Mouse (Mus musculus) spleen, adult 2 months (tissue): ENCODE results near the gene Zfp655. TPM values are rescaled to one million over a fixed set of nuclear protein-coding genes. Genes with fewer than 3 reads are reported as not detected.
A peak's percentile ranks its signal among the peaks of the same experiment; 100 is the strongest.

Experiments
- DNase-seq, 2 experiments: peaks; one replicate each; pipeline versions ENCODE4 v3.0.0 to v3.0.0-alpha.2; 2012 to 2021; ENCODE audit warnings: low spot score in 2 of 2, low read depth in 1 of 2
- H3K27ac ChIP-seq: fragments of 200-500 bp; 2 replicates; pipeline ENCODE4 v1.5.1; 2012; ENCODE audit warnings: low read length, inconsistent platforms; ENCODE audit not compliant: insufficient read depth
- H3K27me3 ChIP-seq: fragments of 200-500 bp; 2 replicates; pipeline ENCODE4 v1.6.1; 2012; ENCODE audit warnings: mild to moderate bottlenecking, moderate library complexity, low read length, inconsistent platforms; ENCODE audit not compliant: control insufficient read depth, insufficient read depth
- H3K36me3 ChIP-seq: fragments of 200-500 bp; 2 replicates; pipeline ENCODE4 v1.6.1; 2012; ENCODE audit warnings: mild to moderate bottlenecking, low read length, inconsistent platforms; ENCODE audit not compliant: control insufficient read depth, insufficient read depth
- H3K4me1 ChIP-seq: fragments of 200-500 bp; 2 replicates; pipeline ENCODE4 v1.6.1; 2011; ENCODE audit warnings: inconsistent platforms; ENCODE audit not compliant: control insufficient read depth, insufficient read depth, insufficient read length
- H3K4me3 ChIP-seq: fragments of 200-500 bp; 2 replicates; pipeline ENCODE4 v1.5.1; 2011; ENCODE audit warnings: mild to moderate bottlenecking, inconsistent platforms; ENCODE audit not compliant: insufficient read depth, insufficient read length; ENCODE audit errors: extremely low read depth
- CTCF ChIP-seq: fragments of 200-500 bp; IDR thresholded peaks from 2 replicates; pipeline ENCODE4 v1.5.1; 2011; ENCODE audit warnings: mild to moderate bottlenecking, inconsistent platforms; ENCODE audit not compliant: insufficient read depth, insufficient read length, insufficient replicate concordance; ENCODE audit errors: extremely low read depth
- POLR2A ChIP-seq: fragments of 200-500 bp; IDR thresholded peaks from 2 replicates; pipeline ENCODE4 v1.6.1; 2011; ENCODE audit warnings: low read depth, low read length, inconsistent platforms
- WGBS: fragments of 180-500 bp; shearing (Covaris S2); methylation state at CpG from one replicate; pipeline ENCODE4 v1.1.7; 2018; 5-methylcytosine and 5-hydroxymethylcytosine counted together
- polyA plus RNA-seq: library from polyadenylated mRNA; depleted of rRNA; stranded (reverse); fragments of >200 nt; gene quantifications from 2 replicates; pipeline ENCODE4 v1.2.3, GENCODE M21; 2012

Zfp655 gene
- polyA plus RNA-seq, 1 experiment, result 7.6 TPM

DNA sequence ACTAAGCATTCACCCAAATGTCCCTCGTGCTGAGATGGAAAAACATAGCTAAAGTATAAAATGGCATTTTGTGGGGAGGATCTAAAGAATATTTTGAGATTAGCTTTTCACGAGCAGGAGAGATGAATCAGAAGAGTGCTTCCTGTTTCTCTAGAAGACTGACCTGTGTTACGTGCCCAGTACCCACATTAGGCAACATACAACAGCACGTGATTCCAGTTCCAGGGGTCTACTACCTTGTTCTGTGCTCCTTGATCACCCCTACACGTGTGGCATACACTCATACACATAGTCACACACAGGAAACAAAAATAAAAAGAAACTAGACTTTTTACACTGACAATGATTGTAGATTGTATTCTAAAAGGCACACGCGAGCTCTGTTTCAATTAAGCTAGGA, 31.1 kb upstream of the Zfp655 start:
- peaks cover 14% of the 10 kb centered on the region for H3K36me3 ChIP-seq
- DNase-seq, result no peak

DNA sequence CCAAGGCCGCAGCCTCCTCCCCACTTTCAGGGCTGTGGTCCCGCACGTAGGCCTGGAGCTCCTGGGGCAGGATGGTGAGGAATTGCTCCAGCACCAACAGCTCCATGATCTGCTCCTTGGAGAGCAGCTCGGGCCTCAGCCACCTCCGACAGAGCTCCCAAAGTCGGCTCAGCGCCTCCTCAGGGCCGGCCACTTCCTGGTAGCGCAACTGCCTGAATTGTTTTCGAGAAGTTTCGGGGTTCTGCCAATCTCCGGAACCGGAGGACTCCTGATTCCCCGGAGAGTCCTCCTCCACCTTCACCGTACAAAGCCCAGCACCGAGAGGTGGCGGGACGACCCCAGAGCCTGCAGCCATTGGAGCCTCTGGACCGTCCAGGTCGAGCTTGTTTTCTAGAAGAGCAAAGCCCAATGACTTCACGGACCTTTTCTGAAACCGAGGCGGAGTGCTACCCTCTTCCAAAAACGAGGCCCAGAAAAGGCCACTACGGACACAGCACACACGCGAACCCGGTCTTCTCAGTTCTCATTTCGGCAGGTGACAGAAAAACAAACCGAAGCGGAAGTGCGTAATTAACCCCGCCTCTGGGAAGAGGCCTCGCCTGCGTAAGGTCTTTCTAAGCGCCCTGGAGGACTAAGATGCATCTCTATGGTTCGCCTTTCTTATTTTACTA, 30.1 kb upstream of the Zfp655 start, which contains the start of gene Zkscan14:
Gene Zkscan14 (minus strand): TSS at position 548 of the 671 bp plus-strand sequence.
- no peaks in the 10 kb centered on the region for H3K27me3 ChIP-seq
- H3K4me3 ChIP-seq, result peak within 1 kb of the TSS; percentile 90
- DNase-seq, result peak; percentile 81 to 92
- peak within 1 kb of the TSS; percentile 95 for H3K27ac ChIP-seq
- H3K4me1 ChIP-seq, result peaks cover 7% of the 10 kb centered on the region
- peak; percentile 75 for TF ChIP-seq POLR2A
- no peak for TF ChIP-seq CTCF
- peaks cover 9% of the 10 kb centered on the region for H3K36me3 ChIP-seq
- under 1% methylated on average over 37 of the region's 37 CpGs for WGBS

More for the DNA sequence above, 31.1 kb upstream of the Zfp655 start:
- Histone ChIP-seq H3K4me3 (no peak overlapping the region), H3K27ac (no peak overlapping the region), H3K4me1 (peaks cover 6% of the 10 kb centered on the region), H3K27me3 (no peaks in the 10 kb centered on the region)
- TF ChIP-seq POLR2A (no peak), CTCF (no peak)
- WGBS, result 60% methylated on average over 7 of the region's 7 CpGs

- Histone ChIP-seq H3K4me3 (no peak overlapping the region), H3K36me3 (peaks cover 9% of the 10 kb centered on the region), H3K4me1 (peaks cover 7% of the 10 kb centered on the region), H3K27ac (no peak overlapping the region), H3K27me3 (no peaks in the 10 kb centered on the region)
- 46% methylated on average over 3 of the region's 3 CpGs for WGBS
- DNase-seq, result no peak
- TF ChIP-seq CTCF (no peak), POLR2A (no peak)
Measured at GRCm38 (mm10) chr5:145202446-145202845, 29.1 kb upstream of the Zfp655 start.

DNA sequence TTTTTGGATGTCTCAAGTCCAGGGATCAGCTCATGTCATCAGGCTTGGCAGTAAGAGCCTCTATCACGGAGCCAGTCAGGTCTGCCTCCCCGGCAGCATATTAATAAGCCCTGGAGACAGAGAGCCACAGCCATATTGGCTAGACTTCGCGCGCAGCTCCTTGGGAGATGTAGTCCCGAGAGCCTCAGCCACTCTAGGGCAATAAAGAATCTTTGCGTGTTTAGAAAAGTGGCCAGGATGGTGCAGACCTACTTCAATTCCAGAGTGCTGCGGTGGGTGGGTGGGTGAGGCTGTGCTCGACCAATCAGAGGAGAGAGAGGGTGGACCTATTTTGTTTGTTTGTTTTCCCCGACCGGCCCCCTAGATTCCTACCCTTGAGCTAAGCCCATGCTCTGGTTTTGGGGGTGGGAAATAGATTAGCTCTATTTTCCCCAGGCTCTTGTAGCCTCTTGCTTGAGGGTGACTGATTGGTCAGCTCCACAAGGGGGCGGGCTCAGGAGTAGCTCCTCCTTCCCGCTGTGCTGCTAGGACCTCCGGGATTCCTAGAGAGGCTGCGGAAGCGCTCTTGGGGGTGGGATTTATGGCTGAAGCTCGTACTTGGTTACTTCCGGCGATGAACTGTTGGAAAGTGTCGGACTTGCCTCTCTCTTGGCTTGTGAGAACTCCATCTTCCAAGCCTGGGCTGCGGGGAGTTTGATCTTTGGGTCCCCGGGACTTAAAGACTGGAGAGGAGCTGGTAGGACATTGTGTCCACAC, 27.4 kb upstream of the Zfp655 start, which contains the start of gene Zkscan5:
Gene Zkscan5 (plus strand): TSS at position 627 of the 756 bp plus-strand sequence.
- Histone ChIP-seq H3K4me1 (peaks cover 7% of the 10 kb centered on the region), H3K27ac (peak within 1 kb of the TSS; percentile 78), H3K36me3 (peaks cover 1% of the 10 kb centered on the region; the same call in 1 of the 2 replicates), H3K27me3 (no peaks in the 10 kb centered on the region), H3K4me3 (peak within 1 kb of the TSS; percentile 71)
- DNase-seq, result peak; percentile 95
- WGBS, result under 1% methylated on average over 22 of the region's 22 CpGs
- peak; percentile 51 for TF ChIP-seq POLR2A
- no peak for TF ChIP-seq CTCF

DNA sequence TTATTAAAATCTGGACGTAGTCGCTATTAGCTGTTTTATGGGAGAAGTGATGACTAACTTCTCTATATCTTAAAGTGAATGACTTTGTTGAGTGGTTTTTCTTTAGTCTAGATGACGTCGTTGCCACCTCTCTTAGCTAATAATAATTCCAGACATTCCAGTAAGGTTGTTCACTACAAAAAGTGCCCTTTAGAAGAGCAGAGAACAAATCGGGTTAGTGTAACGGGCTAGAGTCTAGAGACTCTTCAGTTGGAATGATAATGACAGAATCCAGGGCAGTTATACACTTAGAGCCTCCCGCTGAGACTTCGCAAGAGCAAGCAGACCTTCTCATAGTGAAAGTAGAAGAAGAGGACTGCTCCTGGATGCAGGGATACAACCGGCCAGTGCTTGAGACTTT, 26.5 kb upstream of the Zfp655 start:
- peak overlapping the region; percentile 13 for H3K4me3 ChIP-seq
- no peak for TF ChIP-seq CTCF
- no peak for TF ChIP-seq POLR2A
- H3K4me1 ChIP-seq, result peaks cover 7% of the 10 kb centered on the region
- H3K27me3 ChIP-seq, result no peaks in the 10 kb centered on the region
- 21% methylated on average over 9 of the region's 9 CpGs for WGBS
- no peak for DNase-seq
- peaks cover 1% of the 10 kb centered on the region; the same call in 1 of the 2 replicates for H3K36me3 ChIP-seq
- H3K27ac ChIP-seq, result no peak overlapping the region

GRCm38 (mm10) chr5:145207385-145207784, 24.1 kb upstream of the Zfp655 start:
- H3K27ac ChIP-seq, result no peak overlapping the region
- no peak for TF ChIP-seq CTCF
- TF ChIP-seq POLR2A, result no peak
- H3K27me3 ChIP-seq, result no peaks in the 10 kb centered on the region
- WGBS, result 96% methylated on average over 6 of the region's 6 CpGs
- peaks cover 2% of the 10 kb centered on the region; the same call in 1 of the 2 replicates for H3K36me3 ChIP-seq
- no peak overlapping the region for H3K4me3 ChIP-seq
- peaks cover 6% of the 10 kb centered on the region for H3K4me1 ChIP-seq
- DNase-seq, result no peak
